Mouse (Mus musculus): Measurements from ENCODE around the gene Hsdl2.
A peak's percentile ranks its signal among the peaks of the same experiment; 100 is the strongest.

DNA sequence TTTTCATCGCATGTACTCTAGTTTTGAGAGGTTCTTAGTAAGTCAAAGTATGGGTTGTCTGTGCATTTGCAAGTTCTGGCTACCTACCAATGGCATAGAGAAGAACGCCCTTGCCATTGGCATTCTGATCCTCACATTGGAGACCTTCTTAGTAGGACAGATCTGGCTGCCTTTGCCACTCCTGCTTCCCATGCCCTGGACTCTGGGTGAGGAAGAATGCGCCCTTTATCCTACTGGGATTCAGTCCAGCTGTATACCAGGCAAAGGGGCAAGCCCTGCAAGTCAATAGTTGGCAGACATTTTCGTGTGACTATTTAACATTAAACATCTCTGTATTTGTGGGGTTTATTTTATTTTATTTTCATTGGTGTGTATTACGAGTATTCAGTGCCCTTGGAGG lies 3.7 kb downstream of the Hsdl2 start:
- no peak for TF ChIP-seq CTCF (IDR thresholded peaks at IDR 0.05; ENCODE audit: low read depth)
- TF ChIP-seq EP300 (IDR thresholded peaks at IDR 0.05; ENCODE audit: low read depth), result peak; percentile 22; the same call in 1 of the 2 replicates

All from liver, postnatal 0 days (tissue).